Mouse (Mus musculus) brain, embryonic 14.5 days (tissue): ENCODE measurements around the gene Slc25a47.

ENCODE experiments used
- CTCF ChIP-seq: fragments of 200-500 bp; IDR thresholded peaks from 2 replicates; pipeline ENCODE4 v1.5.1; 2012; ENCODE audit warnings: inconsistent platforms, mild to moderate bottlenecking, moderate library complexity, borderline replicate concordance; ENCODE audit not compliant: insufficient read depth, insufficient read length; ENCODE audit errors: extremely low read depth
- POLR2A ChIP-seq: fragments of 200-500 bp; IDR thresholded peaks from 2 replicates; pipeline ENCODE4 v1.6.1; 2012; ENCODE audit warnings: mild to moderate bottlenecking, inconsistent platforms, borderline replicate concordance; ENCODE audit not compliant: poor library complexity, insufficient read depth, insufficient read length, severe bottlenecking; ENCODE audit errors: extremely low read depth

GRCm38 (mm10) chr12:108835208-108835839 lies 522 bp upstream of the Slc25a47 start:
- TF ChIP-seq CTCF (no peak), POLR2A (no peak)
